ENCODE assay signal across 8 mouse cellular contexts in the genomic region with DNA sequence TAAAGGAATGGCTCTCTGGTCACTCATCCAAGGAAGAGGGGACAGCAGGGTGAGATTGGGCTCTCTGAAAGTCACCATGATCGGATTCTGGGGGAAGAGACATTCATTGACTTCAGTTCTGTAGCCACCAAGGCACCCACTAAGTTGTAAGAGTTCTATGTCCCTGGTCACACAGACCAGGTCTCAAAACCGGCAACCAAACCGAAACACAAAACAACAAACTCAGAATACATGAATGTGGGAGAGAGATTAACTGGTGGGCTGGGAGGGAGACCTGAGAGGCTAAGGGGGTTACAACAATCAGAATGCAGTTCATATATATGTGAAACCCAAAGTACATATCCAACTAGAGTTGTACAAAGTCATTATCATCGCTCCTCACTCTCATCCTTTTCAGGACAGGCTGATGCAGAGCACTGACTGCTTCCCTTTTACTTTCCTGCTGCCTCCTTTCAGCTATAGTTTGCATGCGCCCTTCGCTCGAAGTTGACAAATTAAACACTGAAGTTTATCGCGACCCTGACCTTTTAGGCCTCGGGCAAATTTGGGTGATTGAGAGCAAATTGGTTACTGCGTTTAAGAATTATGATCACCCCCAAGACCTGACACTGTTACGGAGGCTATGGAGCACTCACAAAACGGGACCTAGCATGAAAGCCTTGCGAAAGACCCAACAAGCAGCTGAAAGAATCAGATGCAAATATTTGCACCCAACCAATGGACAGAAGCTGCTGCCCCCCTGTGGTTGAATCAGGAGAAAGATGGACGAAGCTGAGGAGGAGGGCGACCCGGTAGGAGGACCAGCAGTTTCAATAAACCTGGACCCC. TPM values are rescaled to one million over a fixed set of nuclear protein-coding genes. Genes with fewer than 3 reads are reported as not detected.
A peak's percentile ranks its signal among the peaks of the same experiment; 100 is the strongest.
DNase-seq lines count a peak whose midpoint lies in the region; ATAC-seq and TF ChIP-seq lines count a peak whose summit lies in the region.

No protein-coding gene starts in this region.

- TF ChIP-seq EP300 in MEL (IDR thresholded peaks at IDR 0.05; ENCODE audit: low read depth in 1 of 2, low read length in 2 of 2): no peak

- H3K36me3 ChIP-seq in MEL (ENCODE audit: control insufficient read depth in 1 of 2, insufficient read depth in 2 of 2, low read length in 2 of 2): peaks cover 0 to 3% of the 10 kb centered on the region in 2 experiments; a peak in 2 of 4 replicates
- H3K36me3 ChIP-seq in heart, embryonic 13.5 days: no peaks in the 10 kb centered on the region
- H3K36me3 ChIP-seq in splenic B cell, adult 2 months (ENCODE audit: control insufficient read depth, insufficient read depth, low read length, poor library complexity, severe bottlenecking): no peaks in the 10 kb centered on the region

- 9% methylated on average over 17 of the region's 17 CpGs for WGBS in heart, embryonic 13.5 days

- TF ChIP-seq RAD21 in MEL (IDR thresholded peaks at IDR 0.05; ENCODE audit: low read depth, low read length): no peak

- ATAC-seq in CD4-positive, CD25-positive, alpha-beta regulatory T cell, adult 4 months: no peak
- no peak for ATAC-seq in heart, embryonic 13.5 days (ENCODE audit: extremely low read depth, insufficient number of reproducible peaks, low FRiP score, low TSS enrichment)

- H3K4me3 ChIP-seq in MEL (ENCODE audit: control insufficient read depth in 1 of 2, insufficient read depth in 1 of 2, low read depth in 2 of 2, low read length in 2 of 2): peak overlapping the region; percentile 56 to 74
- peak overlapping the region; percentile 63 for H3K4me3 ChIP-seq in heart, embryonic 13.5 days

- H3K79me2 ChIP-seq in MEL (ENCODE audit: control insufficient read depth, insufficient read depth, low read length, poor library complexity): no peaks in the 10 kb centered on the region; the same call in 1 of the 2 replicates

- H3K4me2 ChIP-seq in heart, embryonic 13.5 days: peak overlapping the region; percentile 80

- H3K9me3 ChIP-seq in MEL (replicated peaks; ENCODE audit: insufficient read depth, low read length): no peaks in the 10 kb centered on the region
- H3K9me3 ChIP-seq in heart, embryonic 13.5 days: no peaks in the 10 kb centered on the region

- no peaks in the 10 kb centered on the region for H3K27me3 ChIP-seq in MEL (ENCODE audit: control insufficient read depth in 1 of 2, insufficient read depth in 2 of 2, low read length in 2 of 2)
- no peaks in the 10 kb centered on the region for H3K27me3 ChIP-seq in heart, embryonic 13.5 days (replicated peaks)
- H3K27me3 ChIP-seq in splenic B cell, adult 2 months (ENCODE audit: control insufficient read depth, insufficient read depth, low read length, poor library complexity, severe bottlenecking): no peaks in the 10 kb centered on the region

- peak overlapping the region; percentile 64 for H3K9ac ChIP-seq in MEL (ENCODE audit: control insufficient read depth, low read depth, low read length, poor library complexity, severe bottlenecking)
- peak overlapping the region; percentile 79 for H3K9ac ChIP-seq in heart, embryonic 13.5 days

- TF ChIP-seq POLR2A in MEL (IDR thresholded peaks at IDR 0.05; ENCODE audit: control insufficient read depth in 1 of 2, insufficient read depth in 1 of 2, low read depth in 1 of 2, low read length in 2 of 2, poor library complexity in 1 of 2): no peak

- H3K4me1 ChIP-seq in MEL (ENCODE audit: control insufficient read depth in 1 of 2, insufficient read depth in 2 of 2, low read length in 2 of 2): peaks cover 0 to 8% of the 10 kb centered on the region in 2 experiments; a peak in 2 of 4 replicates
- H3K4me1 ChIP-seq in heart, embryonic 13.5 days: peaks cover 38% of the 10 kb centered on the region

- DNase-seq in CD4-positive, CD25-positive, alpha-beta regulatory T cell, adult 2 months (ENCODE audit: low read depth, low spot score): peak; percentile 64
- DNase-seq in MEL (ENCODE audit: low read depth, low spot score): peak; percentile 89
- peak; percentile 33 to 35 for DNase-seq in cerebellum, postnatal 36 days
- peak; percentile 69 for DNase-seq in kidney, postnatal 10 days
- DNase-seq in lung, postnatal 4 days: peak; percentile 60 to 74
- peak; percentile 76 for DNase-seq in splenic B cell, adult 2 months (ENCODE audit: low read depth, low spot score)

- TF ChIP-seq CTCF in MEL (IDR thresholded peaks at IDR 0.05 in 2 of 3, conservative IDR thresholded peaks at IDR 0.05 in 1 of 3; ENCODE audit: control insufficient read depth in 1 of 3, insufficient read depth in 1 of 3, low read depth in 2 of 3, low read length in 3 of 3, poor library complexity in 1 of 3, severe bottlenecking in 1 of 3): peak in 2 of 3 experiments; percentile 34 to 66; a peak in 3 of 6 replicates

- H3K27ac ChIP-seq in MEL (ENCODE audit: control insufficient read depth, low read depth, low read length): peak overlapping the region; percentile 45
- no peak overlapping the region for H3K27ac ChIP-seq in heart, embryonic 13.5 days (replicated peaks)

TF ChIP-seq in MEL, 35 proteins besides CTCF, POLR2A, EP300 and RAD21:
- TF ChIP-seq TBP (IDR thresholded peaks at IDR 0.05; ENCODE audit: low read depth, low read length) (0 out of 2 replicates have a peak, but pooled peaks have one; percentile 23), MYC (IDR thresholded peaks at IDR 0.05; ENCODE audit: low read depth, low read length) (no peak)
TF ChIP-seq in MEL: peak in this region for 1.

RNA-seq across cellular contexts. Expression of gene Olfr1423, which starts 33.8 kb away (rescaled TPM):
- polyA plus RNA-seq in CD4-positive, CD25-positive, alpha-beta regulatory T cell, adult 4 months (2017; shearing (Covaris generic)): under 1 TPM in 1 of 2 experiments, not detected in 1; 0.05 TPM
- 0.04 TPM in 1 of 2 replicates, not detected in the other for total RNA-seq in MEL (2012; rRNA removed)
- polyA plus RNA-seq in MEL (2012; ENCODE audit: insufficient read depth in 1 of 2, insufficient read length in 2 of 2, low read depth in 1 of 2, low replicate concordance in 2 of 2, missing spikeins in 1 of 2): under 1 TPM in 1 of 2 experiments, not detected in 1; 0.25 TPM
- not detected in 2 replicates for polyA plus RNA-seq in heart, embryonic 13.5 days (2015; fragmentation: Nextera tagmentation; extraction: Ambion mirVana)

RNA-seq across cellular contexts. Expression of gene Osbp, which starts 41.6 kb away (rescaled TPM):
- polyA plus RNA-seq in CD4-positive, CD25-positive, alpha-beta regulatory T cell, adult 4 months (2017; shearing (Covaris generic)): 1 to 10 TPM; 5.5 to 8.0 TPM
- total RNA-seq in MEL (2012; rRNA removed): 16.4 and 16.5 TPM in 2 replicates
- 10 to 100 TPM; 38.8 to 64.6 TPM for polyA plus RNA-seq in MEL (2012; ENCODE audit: insufficient read depth in 1 of 2, insufficient read length in 2 of 2, low read depth in 1 of 2, low replicate concordance in 2 of 2, missing spikeins in 1 of 2)
- polyA plus RNA-seq in heart, embryonic 13.5 days (2015; fragmentation: Nextera tagmentation; extraction: Ambion mirVana): 4.2 and 4.8 TPM in 2 replicates

RNA-seq across cellular contexts. Expression of gene Olfr1424, which starts 55.2 kb away (rescaled TPM):
- not detected for polyA plus RNA-seq in CD4-positive, CD25-positive, alpha-beta regulatory T cell, adult 4 months (2017; shearing (Covaris generic))
- not detected in 2 replicates for total RNA-seq in MEL (2012; rRNA removed)
- not detected for polyA plus RNA-seq in MEL (2012; ENCODE audit: insufficient read depth in 1 of 2, insufficient read length in 2 of 2, low read depth in 1 of 2, low replicate concordance in 2 of 2, missing spikeins in 1 of 2)
- polyA plus RNA-seq in heart, embryonic 13.5 days (2015; fragmentation: Nextera tagmentation; extraction: Ambion mirVana): not detected in 2 replicates

Comparison
In these comparisons a context has a peak if more than half of its experiments do, and no peak if none do; other contexts are left out.
1. DNase-seq: peak in every context shown above with its lines; median percentile 89 in MEL; 76 in splenic B cell, adult 2 months; 69 in kidney, postnatal 10 days; 67 in lung, postnatal 4 days; 64 in CD4-positive, CD25-positive, alpha-beta regulatory T cell, adult 2 months; 34 in cerebellum, postnatal 36 days.